Mouse (Mus musculus) B cell, adult 2 months (primary cell): ENCODE data around the gene Cyb561.

Experiments used
- DNase-seq, 2 experiments: peaks; one replicate each; pipeline ENCODE4 v3.0.0; 2022

Gene Cyb561

DNA sequence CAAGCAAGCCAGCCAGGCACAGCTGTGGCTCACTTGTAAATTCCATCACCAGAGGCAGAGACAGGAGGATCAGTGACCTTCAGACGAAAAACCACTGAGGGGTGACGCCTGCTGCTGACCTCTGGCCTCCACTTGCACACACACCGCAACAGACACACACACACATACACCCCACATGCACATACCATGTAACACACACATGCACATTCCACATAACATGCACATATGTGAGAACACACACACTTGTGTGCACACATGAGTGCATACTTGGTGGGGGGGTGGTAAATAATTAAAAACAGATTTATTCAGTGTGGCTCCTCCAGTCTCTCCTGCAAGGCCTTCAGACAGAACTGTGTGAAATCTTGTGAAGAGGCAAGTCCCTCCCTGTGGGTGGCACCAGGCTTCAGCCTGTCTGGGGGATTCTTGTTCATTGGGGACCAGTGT is 1.5 kb downstream of the Cyb561 start:
- no peak for DNase-seq

DNA sequence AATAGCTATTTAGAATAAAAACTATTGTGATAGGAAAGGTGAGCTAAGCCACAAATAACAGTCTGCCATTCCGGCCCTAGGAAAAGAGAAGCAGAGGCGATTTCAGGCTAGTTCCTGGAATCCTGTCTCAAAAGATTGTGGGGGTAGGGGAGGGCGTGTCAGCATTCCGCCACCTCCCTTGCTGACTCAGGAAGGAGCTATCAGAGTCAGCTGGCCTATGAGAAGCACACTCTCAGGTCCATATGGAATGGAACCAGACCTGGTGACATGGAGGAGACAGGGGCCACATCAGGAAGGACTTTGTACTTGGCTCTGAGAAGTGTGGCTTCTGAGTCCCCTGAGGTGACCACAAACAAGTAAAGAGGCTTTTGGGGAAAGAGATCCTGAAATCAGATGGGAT is 2.6 kb downstream of the Cyb561 start:
- no peak for DNase-seq

DNA sequence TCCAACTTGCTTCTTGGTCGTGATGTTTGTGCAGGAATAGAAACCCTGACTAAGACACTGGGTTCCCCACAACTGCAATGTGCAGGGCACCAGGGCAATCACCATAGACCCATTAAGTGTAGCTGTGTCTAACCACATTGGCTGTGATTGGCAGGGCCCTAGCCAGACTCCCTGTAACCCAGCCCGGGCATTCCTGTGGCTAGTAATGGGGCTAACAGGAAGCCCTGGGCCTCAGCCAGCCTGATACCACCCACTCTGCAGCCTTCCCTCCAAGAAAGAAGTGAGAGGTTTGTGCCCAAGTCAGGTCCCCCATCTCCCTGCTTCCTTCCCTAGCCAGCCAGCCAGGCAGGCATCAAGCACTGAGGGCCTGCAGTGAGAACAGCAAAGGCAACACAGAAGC is 4.9 kb downstream of the Cyb561 start:
- DNase-seq = no peak

- no peak for DNase-seq
Observed at GRCm38 (mm10) chr11:105946694-105947154, 6.4 kb downstream of the Cyb561 start.

DNA sequence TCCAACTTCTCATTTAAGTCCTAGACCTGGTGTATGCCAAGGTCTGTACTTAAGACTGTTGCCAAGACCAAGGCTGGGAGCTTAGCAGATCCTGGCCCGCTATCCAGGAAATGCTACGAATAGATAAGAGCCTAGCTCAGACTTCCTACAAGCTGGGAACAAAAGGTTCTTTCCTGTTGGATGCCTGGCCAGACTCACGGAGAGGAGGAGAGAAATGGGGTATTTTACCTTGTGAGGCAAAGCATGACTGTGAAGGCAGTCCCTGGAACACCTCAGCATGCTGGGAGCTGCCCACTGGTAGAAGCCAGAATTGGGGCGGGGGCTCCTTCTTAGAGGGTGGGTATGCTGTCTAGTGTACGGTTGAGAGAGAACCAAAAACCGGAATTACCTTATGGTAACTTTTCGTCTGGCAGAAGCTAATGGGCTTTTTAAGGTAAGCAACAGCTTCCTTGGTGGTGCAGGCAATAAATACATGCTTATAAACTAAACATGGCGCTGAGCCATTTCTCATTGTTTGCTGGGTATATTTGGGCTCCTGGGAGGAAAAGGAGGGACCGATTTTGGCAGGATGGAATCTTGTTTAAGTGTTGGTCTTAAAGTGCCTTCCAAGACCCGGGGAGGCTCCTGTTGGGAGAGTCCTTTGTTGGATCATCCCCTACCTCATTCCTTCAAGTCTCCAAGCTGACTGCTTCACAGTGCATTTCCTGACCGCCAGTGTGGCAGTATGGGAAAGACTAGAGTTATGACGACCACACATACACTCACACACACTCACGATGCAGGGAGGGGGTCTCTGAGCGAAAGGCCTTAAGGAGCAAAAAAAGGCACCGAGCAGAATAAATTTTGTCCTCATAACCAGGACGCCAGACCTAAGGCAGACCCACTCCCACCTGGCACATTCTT is 8.1 kb downstream of the Cyb561 start:
- no peak for DNase-seq

GRCm38 (mm10) chr11:105944126-105944621 is 9.0 kb downstream of the Cyb561 start:
- DNase-seq = peak; percentile 40 to 47

GRCm38 (mm10) chr11:105943133-105944102 is 9.7 kb downstream of the Cyb561 start:
- DNase-seq = no peak

- no peak for DNase-seq
Observed at GRCm38 (mm10) chr11:105941973-105942372, 11.2 kb downstream of the Cyb561 start.

DNA sequence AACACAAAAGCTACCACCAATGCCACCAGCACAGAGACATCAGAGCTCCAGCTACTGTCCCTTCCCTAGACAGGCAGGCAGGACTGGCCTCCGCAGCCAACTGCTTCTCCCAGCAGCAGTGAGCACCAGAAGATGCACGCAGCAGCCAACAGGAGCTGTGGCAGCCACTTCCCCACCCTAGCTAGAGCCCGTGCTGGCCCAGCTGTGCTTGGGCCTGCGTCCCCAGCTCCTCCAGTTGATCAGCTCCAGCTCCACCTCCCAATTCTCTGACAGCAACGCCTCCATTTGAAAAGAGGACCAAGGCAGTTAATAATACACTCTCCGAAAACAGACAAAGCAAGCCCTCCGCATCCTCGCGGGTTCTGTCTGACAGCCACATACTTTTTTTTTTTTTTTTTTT is 14.4 kb downstream of the Cyb561 start:
- no peak for DNase-seq

- no peak for DNase-seq
Observed at GRCm38 (mm10) chr11:105936974-105937373, 16.2 kb downstream of the Cyb561 start.

DNA sequence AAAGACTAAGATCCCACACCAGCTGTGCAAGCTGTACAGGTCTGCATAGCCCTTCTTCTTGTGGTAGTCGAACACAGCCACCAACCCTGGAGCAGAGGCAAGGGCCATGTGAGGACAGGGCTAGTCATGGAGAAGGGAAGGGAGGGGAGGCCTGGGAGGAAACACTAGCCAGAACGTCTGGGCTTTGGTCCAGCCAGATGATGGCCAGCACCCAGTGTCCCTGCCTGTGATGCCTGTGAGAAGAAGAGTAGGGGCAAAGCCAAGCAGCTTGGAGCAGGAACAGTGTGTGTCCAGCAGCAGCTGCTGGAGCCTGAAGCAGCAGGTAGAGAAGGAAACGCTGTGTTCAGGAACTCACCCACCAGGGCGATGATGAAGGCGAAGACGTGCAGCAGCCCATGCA is 16.9 kb downstream of the Cyb561 start:
- DNase-seq = no peak

DNA sequence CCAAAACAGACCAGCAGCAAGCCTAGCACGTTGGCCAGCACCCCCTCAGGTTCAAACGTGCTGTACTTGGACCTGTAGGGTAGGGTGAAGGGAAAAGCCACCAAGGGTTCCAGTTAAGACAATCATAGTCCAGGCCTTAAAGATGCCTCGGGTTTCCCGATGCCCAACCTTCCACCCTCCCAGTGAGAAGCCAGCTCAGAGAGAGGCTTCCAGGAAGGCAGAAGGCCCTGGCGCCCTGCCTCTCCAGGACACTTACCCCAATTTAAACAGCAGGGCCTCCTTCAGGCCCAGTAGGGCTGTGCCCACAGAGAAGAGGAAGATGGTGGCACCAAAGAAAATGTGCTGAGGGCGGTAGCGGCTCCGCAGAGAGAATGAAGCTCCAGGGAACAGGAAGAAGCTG is 17.6 kb downstream of the Cyb561 start:
- DNase-seq = no peak

DNA sequence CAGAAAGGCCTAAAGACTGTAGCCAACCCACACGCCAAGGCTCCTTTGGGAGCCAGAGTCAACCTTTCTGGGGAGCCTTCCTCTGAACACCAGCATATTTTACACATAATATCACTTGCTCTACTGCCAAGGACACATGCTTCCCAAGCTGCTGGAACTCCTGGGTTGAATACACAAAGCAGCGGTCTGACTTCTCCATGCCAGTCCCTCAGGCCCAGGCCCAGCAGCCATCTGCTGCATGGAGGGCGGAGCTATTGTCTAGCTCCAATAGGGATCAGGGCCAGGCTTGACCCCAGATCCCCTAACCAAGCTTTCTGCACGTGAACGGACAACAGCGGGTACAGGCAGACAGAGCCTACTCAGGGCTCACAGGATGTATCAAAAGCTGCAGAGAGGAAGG is 18.3 kb downstream of the Cyb561 start:
- DNase-seq = no peak

- DNase-seq = no peak
Observed at GRCm38 (mm10) chr11:105934303-105934711, 18.8 kb downstream of the Cyb561 start.

DNA sequence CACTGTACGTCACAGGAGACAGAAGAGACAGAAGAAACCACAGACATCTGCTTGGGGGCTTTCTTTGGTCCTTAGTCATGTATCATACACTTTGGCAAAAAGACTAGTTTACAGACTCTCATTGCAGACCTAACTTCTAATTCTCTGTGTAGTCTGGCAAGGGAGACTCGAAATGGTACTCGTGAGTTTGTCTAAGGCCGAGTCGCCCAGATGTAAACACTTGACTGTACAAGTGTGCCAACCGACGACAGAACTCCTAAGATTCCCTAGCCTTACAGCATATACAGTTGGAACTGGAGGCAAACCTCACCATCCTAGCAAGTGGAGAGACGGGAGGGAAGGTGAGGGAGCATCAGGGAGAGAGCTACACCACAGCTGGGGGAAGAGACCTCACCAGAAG is 19.4 kb downstream of the Cyb561 start:
- no peak for DNase-seq

DNA sequence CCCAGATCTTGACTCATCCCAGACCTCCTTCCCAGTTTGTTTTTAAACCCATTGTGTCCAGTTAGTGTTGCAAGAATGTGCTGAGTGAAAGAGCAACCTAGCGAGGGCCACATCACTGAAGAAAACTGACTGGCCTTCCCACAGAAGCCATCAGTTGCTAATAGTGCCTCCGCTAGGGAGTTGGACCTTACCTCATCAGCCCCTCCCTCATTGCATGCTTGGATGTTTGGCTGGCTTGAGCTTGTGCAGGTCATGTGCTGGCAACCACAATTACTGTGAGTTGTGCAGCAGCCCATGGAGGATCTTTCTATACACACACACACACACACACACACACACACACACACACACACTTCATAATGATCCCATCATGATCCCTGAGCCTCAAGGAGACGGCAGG is 21.8 kb downstream of the Cyb561 start:
- DNase-seq = no peak

DNA sequence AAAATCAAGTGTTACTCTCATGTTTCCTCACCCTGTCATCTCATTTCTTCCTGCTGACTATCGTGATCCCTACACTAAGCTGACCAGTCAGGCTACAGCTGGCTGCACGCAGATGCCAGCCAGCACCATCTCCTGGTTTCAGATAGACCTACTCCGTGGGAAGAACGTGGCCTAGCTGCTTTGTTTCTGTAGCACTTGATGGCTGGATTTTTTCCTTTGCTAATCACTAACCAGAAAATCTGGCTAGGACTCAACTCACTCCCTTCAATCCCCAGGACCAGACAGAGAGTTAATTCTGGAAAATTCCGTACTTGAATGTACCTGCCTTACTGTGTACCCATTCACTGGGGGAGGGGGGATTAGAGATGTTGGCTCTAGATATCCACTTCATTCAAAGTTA is 25.0 kb downstream of the Cyb561 start:
- DNase-seq = no peak

GRCm38 (mm10) chr11:105927065-105928030 is 25.8 kb downstream of the Cyb561 start:
- DNase-seq = peak; percentile 77 to 78

- DNase-seq = no peak
Observed at GRCm38 (mm10) chr11:105922769-105923663, 30.1 kb downstream of the Cyb561 start.

- no peak for DNase-seq
Observed at GRCm38 (mm10) chr11:105921275-105921674, 31.9 kb downstream of the Cyb561 start.

DNA sequence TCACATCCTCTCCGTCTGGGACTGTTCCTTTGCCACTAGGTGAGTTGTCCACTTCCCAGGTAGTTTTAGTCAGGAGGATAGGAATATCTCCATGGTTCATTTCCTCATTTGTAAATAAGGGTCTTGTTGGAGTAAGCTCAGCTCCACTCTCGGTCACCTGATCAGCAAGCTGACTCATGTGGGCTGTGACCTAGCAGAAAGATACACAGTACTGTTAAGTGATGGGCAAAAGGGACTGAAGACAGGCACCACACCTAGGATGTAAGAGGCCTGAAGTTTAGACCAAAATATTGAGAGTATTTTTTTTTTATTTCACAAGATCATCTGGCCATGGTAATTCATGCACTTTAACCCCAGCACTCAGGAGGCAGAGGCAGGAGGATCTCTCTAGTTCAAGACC is 32.3 kb downstream of the Cyb561 start:
- no peak for DNase-seq
